Mouse (Mus musculus) 416B (cell line): ENCODE measurements around the gene Bms1.
A peak's percentile ranks its signal among the peaks of the same experiment; 100 is the strongest.

Experiments
- DNase-seq: peaks from one replicate; pipeline ENCODE4 v3.0.0; 2011; ENCODE audit warnings: low read depth

The Bms1 gene

GRCm38 (mm10) chr6:118419050-118419920 lies at the start of gene Bms1:
TSS of gene Bms1 (minus strand) at chr6:118419474.
- peak; percentile 98 for DNase-seq

- DNase-seq: no peak
These were observed 42.9 kb upstream of the Bms1 start for GRCm38 (mm10) chr6:118462069-118462705.

- DNase-seq: no peak
These were observed 38.5 kb upstream of the Bms1 start for GRCm38 (mm10) chr6:118457726-118458125.

GRCm38 (mm10) chr6:118455042-118455631 lies 35.9 kb upstream of the Bms1 start, which contains the start of gene Zfp248:
TSS of gene Zfp248 (minus strand) at chr6:118455528.
- DNase-seq: no peak

GRCm38 (mm10) chr6:118454452-118454851 lies 35.2 kb upstream of the Bms1 start:
- no peak for DNase-seq

GRCm38 (mm10) chr6:118431502-118431901 lies 12.2 kb upstream of the Bms1 start:
- DNase-seq: no peak

GRCm38 (mm10) chr6:118426666-118427065 lies 7.4 kb upstream of the Bms1 start:
- no peak for DNase-seq

- DNase-seq: no peak
These were observed 8.8 kb downstream of the Bms1 start for GRCm38 (mm10) chr6:118410428-118410827.

- no peak for DNase-seq
These were observed 10.8 kb downstream of the Bms1 start for GRCm38 (mm10) chr6:118408510-118408909.

GRCm38 (mm10) chr6:118406421-118406820 lies 12.9 kb downstream of the Bms1 start:
- DNase-seq: no peak

GRCm38 (mm10) chr6:118390746-118391145 lies 28.5 kb downstream of the Bms1 start:
- DNase-seq: no peak

- DNase-seq: no peak
These were observed 33.3 kb downstream of the Bms1 start for GRCm38 (mm10) chr6:118385962-118386361.

- peak; percentile 35 for DNase-seq
These were observed 38.0 kb downstream of the Bms1 start for GRCm38 (mm10) chr6:118381234-118381633.

- DNase-seq: peak; percentile 58
These were observed 38.6 kb downstream of the Bms1 start for GRCm38 (mm10) chr6:118380630-118381029.

GRCm38 (mm10) chr6:118379451-118380167 lies 39.7 kb downstream of the Bms1 start:
- DNase-seq: peak; percentile 58

- no peak for DNase-seq
These were observed 41.7 kb downstream of the Bms1 start for GRCm38 (mm10) chr6:118377611-118378010.

GRCm38 (mm10) chr6:118376023-118376422 lies 43.3 kb downstream of the Bms1 start:
- DNase-seq: no peak

GRCm38 (mm10) chr6:118375457-118375856 lies 43.8 kb downstream of the Bms1 start:
- no peak for DNase-seq

GRCm38 (mm10) chr6:118375026-118375425 lies 44.2 kb downstream of the Bms1 start:
- DNase-seq: no peak

GRCm38 (mm10) chr6:118373294-118373693 lies 46.0 kb downstream of the Bms1 start:
- peak; percentile 55 for DNase-seq

GRCm38 (mm10) chr6:118372794-118373193 lies 46.5 kb downstream of the Bms1 start:
- DNase-seq: no peak

GRCm38 (mm10) chr6:118367502-118367901 lies 51.8 kb downstream of the Bms1 start:
- no peak for DNase-seq
